Mouse (Mus musculus): ENCODE data around the gene Immp2l. TPM values are rescaled to one million over a fixed set of nuclear protein-coding genes. Genes with fewer than 3 reads are reported as not detected.
"Not testable (repeated sequence)": the region's sequence is repeated elsewhere in the genome, so short reads cannot be mapped to it uniquely, and the experiment has no call there.

Immp2l gene
- polyA plus RNA-seq, 1 experiment = 0.62 TPM

- Histone ChIP-seq H3K36me3 (replicated peaks; ENCODE audit: low read length) (no peaks in the 10 kb centered on the region), H3K27me3 (replicated peaks) (no peaks in the 10 kb centered on the region), H3K4me1 (no peaks in the 10 kb centered on the region), H3K4me3 (replicated peaks) (no peak overlapping the region), H3K9me3 (peaks cover 3% of the 10 kb centered on the region; the same call in 1 of the 2 replicates)
- TF ChIP-seq FLI1 (IDR thresholded peaks at IDR 0.05; ENCODE audit: low read length) (no peak), GATA1 (IDR thresholded peaks at IDR 0.05; ENCODE audit: borderline replicate concordance, low read length) (no peak)
Observed at GRCm38 (mm10) chr12:41727764-41728338, 704.0 kb downstream of the Immp2l start.

- Histone ChIP-seq H3K9me3 (peaks cover 3% of the 10 kb centered on the region; the same call in 1 of the 2 replicates), H3K4me3 (replicated peaks) (no peak overlapping the region), H3K36me3 (replicated peaks; ENCODE audit: low read length) (no peaks in the 10 kb centered on the region), H3K4me1 (no peaks in the 10 kb centered on the region), H3K27me3 (replicated peaks) (no peaks in the 10 kb centered on the region)
- no peak for TF ChIP-seq FLI1 (IDR thresholded peaks at IDR 0.05; ENCODE audit: low read length)
- TF ChIP-seq GATA1 (IDR thresholded peaks at IDR 0.05; ENCODE audit: borderline replicate concordance, low read length) = no peak
Observed at GRCm38 (mm10) chr12:41728467-41728866, 704.6 kb downstream of the Immp2l start.

GRCm38 (mm10) chr12:41729780-41730179 lies 705.9 kb downstream of the Immp2l start:
- TF ChIP-seq GATA1 (IDR thresholded peaks at IDR 0.05; ENCODE audit: borderline replicate concordance, low read length) = no peak
- no peak for TF ChIP-seq FLI1 (IDR thresholded peaks at IDR 0.05; ENCODE audit: low read length)
- Histone ChIP-seq H3K36me3 (replicated peaks; ENCODE audit: low read length) (no peaks in the 10 kb centered on the region), H3K9me3 (peaks cover 3% of the 10 kb centered on the region; the same call in 1 of the 2 replicates), H3K27me3 (replicated peaks) (no peaks in the 10 kb centered on the region), H3K4me3 (replicated peaks) (no peak overlapping the region), H3K4me1 (no peaks in the 10 kb centered on the region)

GRCm38 (mm10) chr12:41733168-41733567 lies 709.3 kb downstream of the Immp2l start:
- Histone ChIP-seq H3K4me3 (replicated peaks) (no peak overlapping the region), H3K9me3 (peaks cover 3% of the 10 kb centered on the region; the same call in 1 of the 2 replicates), H3K4me1 (no peaks in the 10 kb centered on the region), H3K36me3 (replicated peaks; ENCODE audit: low read length) (no peaks in the 10 kb centered on the region), H3K27me3 (replicated peaks) (no peaks in the 10 kb centered on the region)
- TF ChIP-seq GATA1 (IDR thresholded peaks at IDR 0.05; ENCODE audit: borderline replicate concordance, low read length) = no peak
- no peak for TF ChIP-seq FLI1 (IDR thresholded peaks at IDR 0.05; ENCODE audit: low read length)

GRCm38 (mm10) chr12:41742887-41743286 lies 719.0 kb downstream of the Immp2l start:
- H3K9me3 ChIP-seq = no peaks in the 10 kb centered on the region
- no peaks in the 10 kb centered on the region for H3K4me1 ChIP-seq
- no peak overlapping the region for H3K4me3 ChIP-seq (replicated peaks)
- TF ChIP-seq FLI1 (IDR thresholded peaks at IDR 0.05; ENCODE audit: low read length) (no peak), GATA1 (IDR thresholded peaks at IDR 0.05; ENCODE audit: borderline replicate concordance, low read length) (no peak)
- no peaks in the 10 kb centered on the region for H3K27me3 ChIP-seq (replicated peaks)
- H3K36me3 ChIP-seq (replicated peaks; ENCODE audit: low read length) = no peaks in the 10 kb centered on the region

GRCm38 (mm10) chr12:41763396-41763795 lies 739.5 kb downstream of the Immp2l start:
- no peaks in the 10 kb centered on the region for H3K27me3 ChIP-seq (replicated peaks)

GRCm38 (mm10) chr12:41773961-41774360 lies 750.1 kb downstream of the Immp2l start:
- no peak for TF ChIP-seq GATA1 (IDR thresholded peaks at IDR 0.05; ENCODE audit: borderline replicate concordance, low read length)
- TF ChIP-seq FLI1 (IDR thresholded peaks at IDR 0.05; ENCODE audit: low read length) = no peak
- H3K9me3 ChIP-seq = no peaks in the 10 kb centered on the region
- H3K4me1 ChIP-seq = no peaks in the 10 kb centered on the region
- H3K36me3 ChIP-seq (replicated peaks; ENCODE audit: low read length) = no peaks in the 10 kb centered on the region
- H3K4me3 ChIP-seq (replicated peaks) = no peak overlapping the region
- no peaks in the 10 kb centered on the region for H3K27me3 ChIP-seq (replicated peaks)

More at GRCm38 (mm10) chr12:41763396-41763795, 739.5 kb downstream of the Immp2l start:
- Histone ChIP-seq H3K9me3 (no peaks in the 10 kb centered on the region), H3K4me1 (no peaks in the 10 kb centered on the region), H3K36me3 (replicated peaks; ENCODE audit: low read length) (no peaks in the 10 kb centered on the region), H3K4me3 (replicated peaks) (no peak overlapping the region)
- no peak for TF ChIP-seq GATA1 (IDR thresholded peaks at IDR 0.05; ENCODE audit: borderline replicate concordance, low read length)
- no peak for TF ChIP-seq FLI1 (IDR thresholded peaks at IDR 0.05; ENCODE audit: low read length)

- Histone ChIP-seq H3K27me3 (replicated peaks) (no peaks in the 10 kb centered on the region), H3K4me1 (no peaks in the 10 kb centered on the region), H3K9me3 (no peaks in the 10 kb centered on the region), H3K4me3 (replicated peaks) (no peak overlapping the region), H3K36me3 (replicated peaks; ENCODE audit: low read length) (no peaks in the 10 kb centered on the region)
- no peak for TF ChIP-seq FLI1 (IDR thresholded peaks at IDR 0.05; ENCODE audit: low read length)
- TF ChIP-seq GATA1 (IDR thresholded peaks at IDR 0.05; ENCODE audit: borderline replicate concordance, low read length) = no peak
Observed at GRCm38 (mm10) chr12:41774623-41775323, 750.9 kb downstream of the Immp2l start.

GRCm38 (mm10) chr12:41777762-41778161 lies 753.9 kb downstream of the Immp2l start:
- H3K9me3 ChIP-seq; H3K27me3 ChIP-seq (replicated peaks); H3K4me3 ChIP-seq (replicated peaks); H3K36me3 ChIP-seq (replicated peaks; ENCODE audit: low read length); H3K4me1 ChIP-seq: not testable (repeated sequence)

- not testable (repeated sequence) for H3K36me3 ChIP-seq (replicated peaks; ENCODE audit: low read length); H3K4me3 ChIP-seq (replicated peaks); H3K4me1 ChIP-seq; H3K27me3 ChIP-seq (replicated peaks); H3K9me3 ChIP-seq
Observed at GRCm38 (mm10) chr12:41793681-41794080, 769.8 kb downstream of the Immp2l start.
